In the genomic region with DNA sequence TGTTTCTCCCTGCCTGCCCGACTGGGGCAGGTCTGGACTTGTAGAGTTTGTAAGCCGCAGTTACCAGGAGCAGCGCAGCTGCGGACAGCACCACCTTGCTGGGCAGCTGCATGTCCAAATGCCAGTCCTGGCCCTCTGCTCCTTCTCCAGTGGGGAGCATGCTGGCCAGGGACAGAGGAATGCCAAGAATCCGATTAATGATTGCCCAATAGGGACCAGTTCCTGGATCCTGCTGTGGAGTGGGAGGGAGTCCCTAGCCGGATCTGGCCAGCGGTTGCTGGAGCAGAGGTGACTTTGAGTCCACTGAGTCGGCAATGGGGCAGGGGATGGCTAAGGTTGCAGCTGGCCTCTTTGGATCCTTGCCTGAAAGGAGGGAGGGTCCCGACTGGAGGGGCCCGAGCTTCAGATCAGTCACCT, we compare ENCODE assay signal across 8 mouse cellular contexts. TPM values are rescaled to one million over a fixed set of nuclear protein-coding genes. Genes with fewer than 3 reads are reported as not detected.
A peak's percentile ranks its signal among the peaks of the same experiment; 100 is the strongest.
DNase-seq lines count a peak whose midpoint lies in the region; ATAC-seq lines count a peak whose summit lies in the region.

No protein-coding gene starts in this region.

- H3K4me1 ChIP-seq in embryonic facial prominence, embryonic 14.5 days (ENCODE audit: control insufficient read depth, insufficient read depth, low read length), result no peaks in the 10 kb centered on the region
- H3K4me1 ChIP-seq in intestine, embryonic 15.5 days (replicated peaks), result peaks cover 14% of the 10 kb centered on the region
- no peaks in the 10 kb centered on the region for H3K4me1 ChIP-seq in liver, embryonic 15.5 days (replicated peaks)

- H3K4me2 ChIP-seq in embryonic facial prominence, embryonic 14.5 days (ENCODE audit: low read depth, low read length), result no peak overlapping the region
- H3K4me2 ChIP-seq in intestine, embryonic 15.5 days (replicated peaks), result peak overlapping the region; percentile 28
- H3K4me2 ChIP-seq in liver, embryonic 15.5 days, result peak overlapping the region; percentile 46

- no peaks in the 10 kb centered on the region for H3K9me3 ChIP-seq in embryonic facial prominence, embryonic 14.5 days (ENCODE audit: control insufficient read depth, low read length)
- no peaks in the 10 kb centered on the region for H3K9me3 ChIP-seq in intestine, embryonic 15.5 days
- no peaks in the 10 kb centered on the region for H3K9me3 ChIP-seq in liver, embryonic 15.5 days (replicated peaks)

- DNase-seq in right cerebral cortex, adult 18-20 months, result peak; percentile 11
- DNase-seq in right cerebral cortex, adult 2 months (ENCODE audit: low spot score in 2 of 2), result no peak
- DNase-seq in embryonic facial prominence, embryonic 14.5 days (ENCODE audit: low spot score), result peak; percentile 14
- peak; percentile 36 for DNase-seq in urinary bladder, postnatal 25 days (ENCODE audit: low spot score)
- no peak for DNase-seq in natural killer cell, adult 2 months (ENCODE audit: low spot score in 2 of 2)
- no peak for DNase-seq in frontal cortex, postnatal 10 days (ENCODE audit: low spot score in 2 of 2)

- H3K27me3 ChIP-seq in embryonic facial prominence, embryonic 14.5 days (replicated peaks; ENCODE audit: control insufficient read depth, insufficient read depth, low read length), result no peaks in the 10 kb centered on the region
- H3K27me3 ChIP-seq in intestine, embryonic 15.5 days (replicated peaks), result no peaks in the 10 kb centered on the region
- no peaks in the 10 kb centered on the region for H3K27me3 ChIP-seq in liver, embryonic 15.5 days

- H3K9ac ChIP-seq in embryonic facial prominence, embryonic 14.5 days (ENCODE audit: low read depth, low read length), result no peak overlapping the region
- no peak overlapping the region for H3K9ac ChIP-seq in intestine, embryonic 15.5 days
- no peak overlapping the region for H3K9ac ChIP-seq in liver, embryonic 15.5 days

- ATAC-seq in embryonic facial prominence, embryonic 14.5 days (ENCODE audit: low read depth), result no peak
- ATAC-seq in intestine, embryonic 15.5 days, result peak; percentile 83
- peak; percentile 79 for ATAC-seq in liver, embryonic 15.5 days (ENCODE audit: insufficient read depth)

- H3K4me3 ChIP-seq in embryonic facial prominence, embryonic 14.5 days (ENCODE audit: low read depth, low read length), result no peak overlapping the region
- H3K4me3 ChIP-seq in intestine, embryonic 15.5 days (replicated peaks), result no peak overlapping the region
- peak overlapping the region; percentile 24 for H3K4me3 ChIP-seq in liver, embryonic 15.5 days (replicated peaks)

- H3K27ac ChIP-seq in embryonic facial prominence, embryonic 14.5 days (replicated peaks; ENCODE audit: low read depth, low read length), result no peak overlapping the region; the same call in 1 of the 2 replicates
- H3K27ac ChIP-seq in intestine, embryonic 15.5 days, result peak overlapping the region; percentile 57; the same call in 1 of the 2 replicates
- H3K27ac ChIP-seq in liver, embryonic 15.5 days (replicated peaks), result peak overlapping the region; percentile 76

- no peaks in the 10 kb centered on the region for H3K36me3 ChIP-seq in embryonic facial prominence, embryonic 14.5 days (ENCODE audit: control insufficient read depth, insufficient read depth, low read length)
- H3K36me3 ChIP-seq in intestine, embryonic 15.5 days, result no peaks in the 10 kb centered on the region
- H3K36me3 ChIP-seq in liver, embryonic 15.5 days (replicated peaks), result no peaks in the 10 kb centered on the region

- WGBS in embryonic facial prominence, embryonic 14.5 days, result 16% methylated on average over 10 of the region's 10 CpGs
- WGBS in intestine, embryonic 15.5 days, result 19% methylated on average over 10 of the region's 10 CpGs
- WGBS in liver, embryonic 15.5 days (ENCODE audit: insufficient replicate concordance), result 28% methylated on average over 10 of the region's 10 CpGs

RNA-seq across cellular contexts. Expression of a gene that starts 0.3 kb away (rescaled TPM):
- 0.35 and 0.51 TPM in 2 replicates for polyA plus RNA-seq in embryonic facial prominence, embryonic 14.5 days (2014; fragmentation: Nextera tagmentation; extraction: Ambion mirVana)
- 0.25 and 0.37 TPM in 2 replicates for polyA plus RNA-seq in intestine, embryonic 15.5 days (2015; fragmentation: Nextera tagmentation; extraction: Ambion mirVana)
- polyA plus RNA-seq in liver, embryonic 15.5 days (2015; fragmentation: Nextera tagmentation; extraction: Ambion mirVana), result 0.52 and 0.71 TPM in 2 replicates

Comparison
In these comparisons a context has a peak if more than half of its experiments do, and no peak if none do; other contexts are left out.
1. DNase-seq: peak in right cerebral cortex, adult 18-20 months (single experiment), embryonic facial prominence, embryonic 14.5 days (single experiment) and urinary bladder, postnatal 25 days (single experiment); none in right cerebral cortex, adult 2 months (0 of 2), natural killer cell, adult 2 months (0 of 2) and frontal cortex, postnatal 10 days (0 of 2).